Mouse (Mus musculus): ENCODE measurements around the gene Csnk2b. TPM values are rescaled to one million over a fixed set of nuclear protein-coding genes. Genes with fewer than 3 reads are reported as not detected.

Csnk2b gene
- polyA plus RNA-seq (2014; fragmentation: Illumina TruSeq; extraction: RNeasy Lipid Tissue Mini Kit (QIAGEN cat#74804); ENCODE audit: low read depth, low replicate concordance), result 234 TPM

DNA sequence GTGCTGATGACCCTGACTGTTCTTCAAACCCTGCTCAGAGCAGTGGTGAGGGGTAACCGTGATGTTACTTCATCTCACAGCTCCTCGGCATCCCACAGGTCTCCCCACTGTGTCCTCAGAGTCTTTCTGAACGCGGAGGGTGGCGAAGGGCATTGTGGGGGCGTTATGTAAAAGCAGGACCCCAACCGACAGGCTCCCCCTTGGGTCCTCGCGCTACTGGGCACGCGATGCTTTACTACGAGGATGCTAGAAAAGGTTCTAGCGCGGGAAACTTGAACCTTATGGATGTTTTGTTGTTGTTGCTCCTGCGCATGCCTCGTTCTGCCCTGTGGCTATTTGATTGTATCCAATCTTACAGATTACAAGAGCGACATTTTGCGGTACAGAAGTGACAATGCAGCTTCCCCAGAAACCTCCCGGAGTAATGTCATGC, at the start of gene Csnk2b:
Gene Csnk2b, minus strand, starts transcription at position 183 of the 433 bp plus-strand sequence.

DNA sequence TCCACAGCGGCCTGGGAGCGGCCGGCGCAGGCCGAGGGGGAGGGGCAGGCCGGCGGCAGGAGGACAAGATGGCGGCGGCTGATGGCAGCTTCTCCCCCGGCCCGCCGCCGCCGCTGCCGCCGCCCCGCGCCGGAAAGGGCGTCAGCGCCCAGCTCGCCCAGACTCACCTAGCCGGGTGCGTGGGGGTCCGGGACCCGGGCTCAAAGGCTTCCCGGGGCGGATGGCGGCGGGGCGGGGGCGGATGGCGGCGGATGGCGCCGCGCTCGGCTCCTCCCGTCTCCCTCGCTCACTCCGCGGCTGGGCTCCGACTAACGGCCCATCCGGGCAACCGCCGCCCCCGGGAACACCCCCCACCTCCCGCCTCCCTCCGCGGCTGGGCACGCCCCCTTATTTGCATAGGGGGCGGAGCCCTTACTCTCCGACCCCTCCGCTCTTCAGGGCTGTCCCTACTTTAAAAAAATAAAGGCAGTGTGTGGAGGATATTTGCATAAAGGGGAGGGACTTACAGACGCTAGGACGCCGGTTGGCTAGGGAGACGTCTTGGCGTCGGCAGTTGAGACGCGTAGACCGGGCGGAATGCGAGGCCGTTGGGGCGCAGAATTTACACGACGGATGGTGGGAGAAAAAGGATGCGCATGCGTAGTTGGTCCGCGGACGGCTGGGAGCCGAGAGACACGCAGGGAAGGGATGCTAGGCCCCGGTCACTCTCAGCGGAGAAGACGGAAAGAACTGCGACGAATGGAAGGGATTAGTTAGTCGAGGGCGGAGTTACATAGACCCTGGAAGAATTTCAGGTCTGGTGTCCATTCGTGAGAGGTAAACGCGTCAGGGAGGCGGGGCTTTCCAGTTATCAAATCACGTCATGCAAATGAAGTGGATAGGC, 43.0 kb upstream of the Csnk2b start, which contains the start of gene Prrc2a:
Gene Prrc2a, minus strand, starts transcription at position 330 of the 883 bp plus-strand sequence.

DNA sequence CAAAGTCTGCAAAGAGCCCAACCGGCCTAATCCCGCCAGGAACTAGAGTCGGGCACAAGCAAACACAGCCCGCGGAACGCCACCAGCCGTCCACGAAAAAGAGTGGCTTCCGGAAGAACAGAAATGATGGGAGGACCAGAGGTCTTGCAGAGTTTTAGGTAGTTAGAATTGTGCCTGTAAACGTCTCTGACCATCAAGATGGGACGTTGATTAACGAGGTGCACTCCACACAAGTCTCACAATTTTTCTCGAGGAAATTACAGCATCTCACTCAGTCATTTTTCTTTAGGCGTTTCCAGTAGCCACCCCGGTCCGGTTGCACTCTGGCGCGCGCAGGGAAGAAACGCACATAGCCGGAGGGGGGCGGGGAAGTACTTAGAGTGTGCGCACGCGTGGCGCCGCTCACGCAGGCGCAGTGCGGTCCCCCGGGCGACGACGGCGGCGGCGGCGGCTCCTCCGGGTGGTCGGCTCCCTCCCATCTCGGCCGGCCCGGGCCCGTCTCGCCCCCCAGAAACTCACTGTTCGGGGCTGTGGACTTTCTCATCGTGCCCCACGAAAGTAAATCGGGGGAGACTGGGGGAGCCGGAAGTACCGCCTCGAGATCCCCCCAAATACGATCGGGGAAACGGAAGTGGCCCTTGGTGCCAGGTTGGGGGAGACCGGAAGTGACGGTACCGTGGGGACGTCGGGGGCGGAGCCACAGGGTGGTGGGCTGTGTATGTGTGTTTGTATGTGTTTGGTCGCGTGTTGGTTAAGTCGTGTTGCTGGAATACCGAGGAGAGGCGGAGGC, 13.1 kb upstream of the Csnk2b start, which contains the start of gene Bag6:
Gene Bag6, plus strand, starts transcription at position 378 of the 790 bp plus-strand sequence.

DNA sequence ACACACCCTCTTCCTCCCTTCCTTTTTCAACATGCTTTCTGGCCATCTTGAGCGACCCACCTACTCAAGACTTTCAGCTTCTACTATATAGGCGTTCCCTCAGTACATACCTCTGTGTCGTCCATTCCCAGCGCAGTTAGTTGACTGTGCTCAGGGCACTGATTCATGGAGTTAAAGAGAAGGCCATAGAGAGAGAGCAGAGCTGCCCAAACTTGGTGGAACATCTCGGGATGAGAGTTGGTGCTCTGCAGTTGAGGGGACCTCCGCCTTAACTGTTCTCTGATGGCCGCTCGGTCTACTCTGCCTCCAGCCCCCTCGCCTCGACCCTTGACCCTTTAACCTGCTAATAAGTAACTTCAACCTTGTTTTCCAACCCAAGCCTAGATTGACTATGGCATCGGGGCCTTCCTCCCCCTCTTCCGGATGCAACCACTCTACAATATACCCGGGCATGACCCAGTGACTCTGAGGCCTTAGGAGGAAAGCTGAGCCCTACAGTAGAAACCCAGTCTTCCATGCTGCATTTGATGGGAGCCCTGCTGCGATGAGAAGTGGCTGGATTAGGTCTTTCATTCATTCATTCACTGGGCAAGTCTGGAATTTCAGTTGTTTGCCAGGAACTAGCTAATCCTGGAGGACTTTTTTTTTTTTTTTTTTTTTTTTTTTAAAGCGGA, 9.8 kb upstream of the Csnk2b start, which contains the start of gene Apom:
Gene Apom, minus strand, starts transcription at position 551 of the 674 bp plus-strand sequence.

DNA sequence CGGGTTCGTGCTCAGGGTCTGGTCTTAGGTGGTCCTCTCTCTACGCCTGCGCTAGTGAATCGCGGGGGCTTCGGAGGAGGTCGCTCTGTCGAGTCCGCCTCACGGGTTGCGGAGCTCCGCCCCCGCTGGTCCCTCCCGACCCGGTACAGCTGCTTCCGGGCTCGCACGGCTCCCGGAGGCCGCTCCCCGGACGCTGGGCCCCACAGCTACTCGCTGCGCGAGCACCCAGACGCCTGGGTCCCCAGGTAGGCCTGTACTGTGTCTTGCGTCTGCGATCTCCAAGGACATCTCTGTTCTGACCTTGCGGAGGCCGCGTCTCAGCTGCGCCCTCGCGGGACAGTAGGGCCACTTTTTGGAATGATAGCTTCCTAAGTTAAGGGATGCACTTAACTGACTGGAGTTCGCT, 4.4 kb upstream of the Csnk2b start, which contains the start of gene D17H6S53E:
Gene D17H6S53E, plus strand, starts transcription at position 168 of the 406 bp plus-strand sequence.

DNA sequence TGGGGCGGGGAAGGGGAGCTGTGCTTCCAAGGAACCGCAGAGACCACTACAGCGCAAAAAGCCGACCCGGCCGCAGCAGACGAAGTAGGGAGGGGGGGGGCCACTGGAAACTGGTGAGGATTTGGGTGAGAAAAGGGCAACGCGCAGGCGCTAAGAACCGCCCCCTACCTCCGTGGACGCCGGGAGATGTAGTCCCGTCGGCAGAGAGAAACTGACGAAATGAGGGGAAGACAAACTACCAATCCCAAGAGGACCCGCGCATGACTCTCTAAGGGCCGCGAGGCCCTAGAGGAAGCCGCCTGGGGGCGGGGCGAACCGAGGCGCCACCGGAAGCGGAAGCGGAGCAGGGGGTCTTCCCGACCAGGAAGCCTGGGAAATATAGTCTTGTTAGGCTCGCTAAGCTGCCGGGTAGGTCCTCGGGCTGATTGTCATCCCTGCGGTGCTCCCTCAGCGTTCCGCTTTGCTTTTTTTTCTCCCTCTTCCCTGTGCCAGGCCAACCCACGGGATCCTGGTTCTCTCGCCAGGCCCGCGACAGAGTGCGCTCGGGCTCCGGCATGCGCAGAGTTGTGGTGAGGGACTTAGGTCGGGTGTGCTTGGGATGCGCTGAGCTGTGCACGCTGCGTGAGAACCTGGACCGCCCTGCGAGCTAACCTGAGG, 582 bp downstream of the Csnk2b start, which contains the start of gene Gpank1:
Gene Gpank1, plus strand, starts transcription at position 313 of the 657 bp plus-strand sequence.

DNA sequence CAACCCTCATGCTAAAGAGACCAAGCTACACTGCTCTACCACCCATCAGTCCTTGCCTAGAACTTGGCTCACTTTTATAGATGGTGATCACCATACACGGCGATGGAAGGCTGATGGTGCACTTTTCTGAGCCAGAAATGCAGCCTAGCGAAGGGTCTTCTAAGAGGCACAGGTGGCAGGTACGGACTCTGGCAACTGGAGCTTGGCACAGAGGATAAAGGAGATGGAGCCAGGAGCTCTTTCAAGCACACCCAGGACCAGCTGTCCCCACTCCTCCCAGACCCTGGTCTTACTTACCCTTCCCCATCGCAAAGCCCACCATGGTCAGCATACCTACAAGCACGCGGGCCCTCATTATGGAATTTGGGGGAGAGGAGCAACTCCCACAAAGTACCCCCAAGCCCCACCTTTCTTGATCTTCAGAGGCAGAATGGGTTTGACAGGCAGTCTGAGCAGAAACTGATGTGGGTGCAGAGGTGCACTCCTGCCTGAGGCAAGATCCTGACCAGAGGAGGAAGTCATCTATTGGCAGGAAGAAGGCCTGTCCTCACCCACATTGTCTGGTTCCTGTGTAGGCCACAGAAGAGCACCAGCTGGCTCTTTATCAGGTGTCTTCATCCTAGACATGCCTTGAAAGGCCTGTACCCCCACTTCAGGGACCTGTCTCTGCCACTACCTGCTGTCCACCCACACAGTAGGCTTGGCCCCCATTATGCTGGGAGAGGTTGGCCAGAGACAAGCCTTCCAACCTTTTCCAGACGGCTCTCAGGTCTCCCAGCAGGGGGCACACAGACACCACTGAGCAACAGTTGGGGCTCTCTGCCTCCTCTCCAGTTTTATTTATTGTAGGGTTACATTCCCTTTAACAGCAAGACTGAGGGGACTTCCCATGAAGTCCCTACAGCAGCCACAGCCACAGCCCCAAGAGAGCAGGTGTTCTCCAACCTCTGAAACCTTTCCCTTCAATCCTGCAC, 6.5 kb downstream of the Csnk2b start, which contains the start of gene Ly6g5b:
Gene Ly6g5b, minus strand, starts transcription at position 383 of the 974 bp plus-strand sequence.

DNA sequence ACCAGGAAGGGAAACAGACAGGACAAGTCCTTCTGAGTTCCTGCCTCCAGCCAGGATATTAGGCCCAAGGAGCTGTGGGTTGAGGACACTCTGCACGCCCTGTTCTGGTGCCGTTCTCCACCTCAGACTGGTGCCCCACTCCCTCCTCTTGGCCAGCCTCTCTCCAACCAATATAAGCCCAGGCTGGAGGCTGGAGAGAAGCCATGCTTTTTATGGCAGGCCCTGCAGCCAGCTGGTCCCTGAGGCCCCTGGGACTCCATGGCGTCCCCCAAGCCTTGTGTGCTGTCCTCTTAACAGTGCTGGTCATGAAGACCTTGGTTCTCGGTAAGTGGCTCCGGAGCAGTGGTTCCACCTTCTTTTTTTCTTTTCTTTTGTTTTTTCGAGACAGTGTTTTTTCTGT, 13.8 kb downstream of the Csnk2b start, which contains the start of gene Ly6g5c:
Gene Ly6g5c, plus strand, starts transcription at position 183 of the 400 bp plus-strand sequence.

DNA sequence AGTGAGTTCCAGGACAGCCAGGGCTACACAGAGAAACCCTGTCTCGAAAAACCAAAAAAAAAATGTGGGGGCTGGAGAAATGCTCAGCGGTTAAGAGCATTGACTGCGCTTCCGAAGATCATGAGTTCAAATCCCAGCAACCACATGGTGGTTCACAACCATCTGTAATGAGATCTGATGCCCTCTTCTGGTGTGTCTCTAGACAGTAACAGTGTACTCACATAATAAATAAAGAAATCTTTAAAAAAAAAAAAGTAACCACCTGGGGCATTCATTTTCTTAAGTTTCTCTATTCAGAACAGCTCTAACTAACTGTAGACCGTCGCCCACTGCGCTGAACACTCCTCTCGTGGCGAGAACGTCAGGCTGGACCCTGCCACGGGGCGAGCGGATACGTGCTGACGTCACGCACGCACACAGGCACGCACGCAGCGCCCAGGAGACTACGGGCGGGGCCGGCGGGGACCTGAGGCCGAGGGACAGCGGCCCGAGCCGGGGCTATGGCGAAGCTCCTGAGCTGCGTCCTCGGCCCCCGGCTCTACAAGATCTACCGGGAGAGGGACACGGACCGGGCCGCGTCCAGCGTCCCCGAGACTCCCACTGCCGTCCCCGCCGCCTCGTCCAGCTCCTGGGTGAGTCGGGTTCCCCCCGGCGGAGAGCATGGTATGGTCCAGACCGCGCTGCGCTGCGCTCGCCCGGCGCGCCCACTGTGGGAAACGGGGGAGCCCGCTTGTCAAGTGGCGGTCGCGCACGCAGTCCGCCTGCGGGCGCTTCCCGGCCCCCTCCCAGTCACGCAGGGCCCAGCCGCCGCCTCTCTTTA, 32.8 kb downstream of the Csnk2b start, which contains the start of gene Abhd16a:
Gene Abhd16a, plus strand, starts transcription at position 439 of the 820 bp plus-strand sequence.

DNA sequence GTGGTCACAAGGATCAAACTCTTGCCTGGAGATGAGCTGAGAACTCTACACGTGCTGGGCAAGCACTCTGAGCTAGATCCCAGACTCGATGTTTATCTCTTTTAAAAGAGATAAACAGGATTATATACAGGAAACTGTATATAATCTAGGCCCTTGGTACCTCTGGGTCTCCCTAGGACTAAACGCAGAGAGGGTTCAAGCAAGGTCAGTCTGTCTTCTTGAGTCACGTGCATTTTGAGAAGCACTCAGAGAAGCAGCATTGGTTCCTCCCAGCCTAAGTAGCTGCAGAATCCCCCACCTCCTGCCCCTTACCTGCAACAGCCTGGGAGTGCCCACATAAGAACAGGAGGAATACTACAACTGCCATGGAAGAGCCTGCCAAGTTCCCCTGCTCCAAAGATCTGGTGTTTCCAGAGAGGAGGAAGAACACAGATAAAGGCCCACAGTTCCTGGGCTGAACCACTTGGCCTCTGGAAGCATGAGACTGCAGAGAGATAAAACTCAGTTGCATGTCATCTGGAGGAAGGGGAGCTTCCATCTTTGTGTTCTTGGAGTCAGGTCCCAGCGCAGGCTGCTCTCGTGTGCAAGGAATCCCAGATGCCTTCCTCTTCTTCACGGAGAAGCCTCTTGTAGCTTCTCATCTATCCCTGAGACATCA, 36.5 kb downstream of the Csnk2b start, which contains the start of gene Ly6g6f:
Gene Ly6g6f, minus strand, starts transcription at position 403 of the 658 bp plus-strand sequence.

DNA sequence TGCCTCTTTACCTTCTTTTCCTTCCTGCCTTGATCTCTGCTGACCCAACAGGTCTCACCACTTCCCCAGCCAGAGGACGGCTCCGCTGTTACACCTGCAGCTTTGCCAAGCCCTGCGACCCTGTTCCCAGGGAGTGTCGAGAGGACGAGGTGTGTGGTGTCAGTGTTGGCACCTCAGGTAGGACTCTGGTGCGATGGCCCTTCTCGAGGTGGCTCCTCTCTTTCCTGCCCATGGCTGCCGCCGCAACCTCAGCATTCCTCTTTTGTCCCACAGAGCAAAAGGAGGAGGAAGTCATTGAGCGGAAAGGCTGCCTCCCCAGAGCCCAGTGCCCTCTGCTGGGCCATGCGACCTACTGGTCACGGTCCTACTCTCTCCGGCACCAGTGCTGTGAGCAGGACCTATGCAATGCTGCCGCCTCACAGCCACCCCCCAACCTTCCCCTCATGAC, 44.0 kb downstream of the Csnk2b start, which contains the start of gene Ly6g6d:
Gene Ly6g6d, minus strand, starts transcription at position 280 of the 448 bp plus-strand sequence.

DNA sequence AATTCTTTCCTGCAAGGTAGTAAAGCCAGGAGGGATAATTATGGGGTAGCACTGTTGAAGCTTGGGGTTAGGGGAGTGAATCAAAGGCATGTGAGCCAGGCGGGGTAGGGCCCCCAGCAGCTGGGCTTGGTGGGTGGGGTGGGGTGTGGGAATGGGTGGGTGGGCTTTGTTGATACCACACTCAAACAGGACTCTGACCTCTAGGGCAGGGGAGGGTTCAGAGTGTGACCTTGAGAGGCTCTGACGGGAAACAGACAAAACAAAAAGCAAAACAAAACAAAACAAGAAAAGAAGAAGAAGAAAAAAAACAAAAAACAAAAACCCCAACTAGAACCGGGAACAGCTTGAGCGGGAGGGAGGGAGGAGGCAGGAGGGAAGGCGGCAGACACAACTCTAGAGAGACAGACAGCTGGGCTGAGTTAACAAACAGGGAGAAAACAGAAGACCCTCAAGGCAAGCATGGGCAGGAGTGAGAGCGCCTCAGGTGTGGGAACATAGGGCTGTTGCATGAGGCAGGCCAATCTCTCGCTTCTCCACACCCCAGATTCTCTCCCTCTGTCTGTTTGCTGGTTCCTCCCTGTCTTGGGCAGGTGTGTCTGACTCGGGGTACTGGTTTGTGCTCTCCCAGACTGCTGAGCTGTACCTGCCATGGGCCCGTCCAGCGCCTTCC, 45.2 kb downstream of the Csnk2b start, which contains the start of gene Ly6g6e:
Gene Ly6g6e, plus strand, starts transcription at position 396 of the 670 bp plus-strand sequence.

Other genes starting within 250 kb of the Csnk2b start
- 14.4 TPM for gene Zbtb12, start 242.6 kb downstream of the Csnk2b start, polyA plus RNA-seq (2014; fragmentation: Illumina TruSeq; extraction: RNeasy Lipid Tissue Mini Kit (QIAGEN cat#74804); ENCODE audit: low read depth, low replicate concordance)
- not detected for gene Gm20547, start 240.0 kb downstream of the Csnk2b start, polyA plus RNA-seq (2014; fragmentation: Illumina TruSeq; extraction: RNeasy Lipid Tissue Mini Kit (QIAGEN cat#74804); ENCODE audit: low read depth, low replicate concordance)
- gene C2, start 223.8 kb downstream of the Csnk2b start, polyA plus RNA-seq (2014; fragmentation: Illumina TruSeq; extraction: RNeasy Lipid Tissue Mini Kit (QIAGEN cat#74804); ENCODE audit: low read depth, low replicate concordance), result 104 TPM
- gene Ehmt2, start 223.6 kb downstream of the Csnk2b start, polyA plus RNA-seq (2014; fragmentation: Illumina TruSeq; extraction: RNeasy Lipid Tissue Mini Kit (QIAGEN cat#74804); ENCODE audit: low read depth, low replicate concordance), result 113 TPM
- 39.3 TPM for gene Slc44a4, start 207.6 kb downstream of the Csnk2b start, polyA plus RNA-seq (2014; fragmentation: Illumina TruSeq; extraction: RNeasy Lipid Tissue Mini Kit (QIAGEN cat#74804); ENCODE audit: low read depth, low replicate concordance)
- 81.9 TPM for gene Neu1, start 190.8 kb downstream of the Csnk2b start, polyA plus RNA-seq (2014; fragmentation: Illumina TruSeq; extraction: RNeasy Lipid Tissue Mini Kit (QIAGEN cat#74804); ENCODE audit: low read depth, low replicate concordance)
- gene Hspa1b, start 162.8 kb downstream of the Csnk2b start, polyA plus RNA-seq (2014; fragmentation: Illumina TruSeq; extraction: RNeasy Lipid Tissue Mini Kit (QIAGEN cat#74804); ENCODE audit: low read depth, low replicate concordance), result 47.9 TPM
- not detected for gene Gm20481, start 152.1 kb downstream of the Csnk2b start, polyA plus RNA-seq (2014; fragmentation: Illumina TruSeq; extraction: RNeasy Lipid Tissue Mini Kit (QIAGEN cat#74804); ENCODE audit: low read depth, low replicate concordance)
- gene Hspa1a, start 149.9 kb downstream of the Csnk2b start, polyA plus RNA-seq (2014; fragmentation: Illumina TruSeq; extraction: RNeasy Lipid Tissue Mini Kit (QIAGEN cat#74804); ENCODE audit: low read depth, low replicate concordance), result 24.3 TPM
- 12.0 TPM for gene Hspa1l, start 149.3 kb downstream of the Csnk2b start, polyA plus RNA-seq (2014; fragmentation: Illumina TruSeq; extraction: RNeasy Lipid Tissue Mini Kit (QIAGEN cat#74804); ENCODE audit: low read depth, low replicate concordance)
- gene Lsm2, start 140.2 kb downstream of the Csnk2b start, polyA plus RNA-seq (2014; fragmentation: Illumina TruSeq; extraction: RNeasy Lipid Tissue Mini Kit (QIAGEN cat#74804); ENCODE audit: low read depth, low replicate concordance), result 23.4 TPM
- 62.8 TPM for gene Vars, start 121.1 kb downstream of the Csnk2b start, polyA plus RNA-seq (2014; fragmentation: Illumina TruSeq; extraction: RNeasy Lipid Tissue Mini Kit (QIAGEN cat#74804); ENCODE audit: low read depth, low replicate concordance)
- 0.96 TPM for gene Vwa7, start 105.5 kb downstream of the Csnk2b start, polyA plus RNA-seq (2014; fragmentation: Illumina TruSeq; extraction: RNeasy Lipid Tissue Mini Kit (QIAGEN cat#74804); ENCODE audit: low read depth, low replicate concordance)
- 2.9 TPM for gene Sapcd1, start 94.0 kb downstream of the Csnk2b start, polyA plus RNA-seq (2014; fragmentation: Illumina TruSeq; extraction: RNeasy Lipid Tissue Mini Kit (QIAGEN cat#74804); ENCODE audit: low read depth, low replicate concordance)
- gene Msh5, start 75.3 kb downstream of the Csnk2b start, polyA plus RNA-seq (2014; fragmentation: Illumina TruSeq; extraction: RNeasy Lipid Tissue Mini Kit (QIAGEN cat#74804); ENCODE audit: low read depth, low replicate concordance), result 4.2 TPM
- 127 TPM for gene Clic1, start 72.1 kb downstream of the Csnk2b start, polyA plus RNA-seq (2014; fragmentation: Illumina TruSeq; extraction: RNeasy Lipid Tissue Mini Kit (QIAGEN cat#74804); ENCODE audit: low read depth, low replicate concordance)
- 43.7 TPM for gene Ddah2, start 63.0 kb downstream of the Csnk2b start, polyA plus RNA-seq (2014; fragmentation: Illumina TruSeq; extraction: RNeasy Lipid Tissue Mini Kit (QIAGEN cat#74804); ENCODE audit: low read depth, low replicate concordance)
- 2.2 TPM for gene Ly6g6c, start 56.7 kb downstream of the Csnk2b start, polyA plus RNA-seq (2014; fragmentation: Illumina TruSeq; extraction: RNeasy Lipid Tissue Mini Kit (QIAGEN cat#74804); ENCODE audit: low read depth, low replicate concordance)
- gene Mpig6b, start 55.9 kb downstream of the Csnk2b start, polyA plus RNA-seq (2014; fragmentation: Illumina TruSeq; extraction: RNeasy Lipid Tissue Mini Kit (QIAGEN cat#74804); ENCODE audit: low read depth, low replicate concordance), result 2.4 TPM
- 8.2 TPM for gene Ly6g6e, start 45.2 kb downstream of the Csnk2b start, polyA plus RNA-seq (2014; fragmentation: Illumina TruSeq; extraction: RNeasy Lipid Tissue Mini Kit (QIAGEN cat#74804); ENCODE audit: low read depth, low replicate concordance)
- gene Ly6g6d, start 44.0 kb downstream of the Csnk2b start, polyA plus RNA-seq (2014; fragmentation: Illumina TruSeq; extraction: RNeasy Lipid Tissue Mini Kit (QIAGEN cat#74804); ENCODE audit: low read depth, low replicate concordance), result 14.6 TPM
- gene Ly6g6f, start 36.4 kb downstream of the Csnk2b start, polyA plus RNA-seq (2014; fragmentation: Illumina TruSeq; extraction: RNeasy Lipid Tissue Mini Kit (QIAGEN cat#74804); ENCODE audit: low read depth, low replicate concordance), result not detected
- gene Abhd16a, start 32.8 kb downstream of the Csnk2b start, polyA plus RNA-seq (2014; fragmentation: Illumina TruSeq; extraction: RNeasy Lipid Tissue Mini Kit (QIAGEN cat#74804); ENCODE audit: low read depth, low replicate concordance), result 106 TPM
- 1,353 TPM for gene Ly6g5c, start 13.8 kb downstream of the Csnk2b start, polyA plus RNA-seq (2014; fragmentation: Illumina TruSeq; extraction: RNeasy Lipid Tissue Mini Kit (QIAGEN cat#74804); ENCODE audit: low read depth, low replicate concordance)
- 1,252 TPM for gene Ly6g5b, start 6.6 kb downstream of the Csnk2b start, polyA plus RNA-seq (2014; fragmentation: Illumina TruSeq; extraction: RNeasy Lipid Tissue Mini Kit (QIAGEN cat#74804); ENCODE audit: low read depth, low replicate concordance)
- 14.5 TPM for gene Gpank1, start 598 bp downstream of the Csnk2b start, polyA plus RNA-seq (2014; fragmentation: Illumina TruSeq; extraction: RNeasy Lipid Tissue Mini Kit (QIAGEN cat#74804); ENCODE audit: low read depth, low replicate concordance)
- gene D17H6S53E, start 4.3 kb upstream of the Csnk2b start, polyA plus RNA-seq (2014; fragmentation: Illumina TruSeq; extraction: RNeasy Lipid Tissue Mini Kit (QIAGEN cat#74804); ENCODE audit: low read depth, low replicate concordance), result 15.2 TPM
- not detected for gene Apom, start 10.0 kb upstream of the Csnk2b start, polyA plus RNA-seq (2014; fragmentation: Illumina TruSeq; extraction: RNeasy Lipid Tissue Mini Kit (QIAGEN cat#74804); ENCODE audit: low read depth, low replicate concordance)
- gene Bag6, start 13.1 kb upstream of the Csnk2b start, polyA plus RNA-seq (2014; fragmentation: Illumina TruSeq; extraction: RNeasy Lipid Tissue Mini Kit (QIAGEN cat#74804); ENCODE audit: low read depth, low replicate concordance), result 130 TPM
- 229 TPM for gene Prrc2a, start 42.8 kb upstream of the Csnk2b start, polyA plus RNA-seq (2014; fragmentation: Illumina TruSeq; extraction: RNeasy Lipid Tissue Mini Kit (QIAGEN cat#74804); ENCODE audit: low read depth, low replicate concordance)
- gene Aif1, start 54.0 kb upstream of the Csnk2b start, polyA plus RNA-seq (2014; fragmentation: Illumina TruSeq; extraction: RNeasy Lipid Tissue Mini Kit (QIAGEN cat#74804); ENCODE audit: low read depth, low replicate concordance), result 21.1 TPM
- 11.5 TPM for gene Lst1, start 66.4 kb upstream of the Csnk2b start, polyA plus RNA-seq (2014; fragmentation: Illumina TruSeq; extraction: RNeasy Lipid Tissue Mini Kit (QIAGEN cat#74804); ENCODE audit: low read depth, low replicate concordance)
- 1.9 TPM for gene Ltb, start 72.4 kb upstream of the Csnk2b start, polyA plus RNA-seq (2014; fragmentation: Illumina TruSeq; extraction: RNeasy Lipid Tissue Mini Kit (QIAGEN cat#74804); ENCODE audit: low read depth, low replicate concordance)
- 0.61 TPM for gene Tnf, start 80.0 kb upstream of the Csnk2b start, polyA plus RNA-seq (2014; fragmentation: Illumina TruSeq; extraction: RNeasy Lipid Tissue Mini Kit (QIAGEN cat#74804); ENCODE audit: low read depth, low replicate concordance)
- gene Lta, start 83.3 kb upstream of the Csnk2b start, polyA plus RNA-seq (2014; fragmentation: Illumina TruSeq; extraction: RNeasy Lipid Tissue Mini Kit (QIAGEN cat#74804); ENCODE audit: low read depth, low replicate concordance), result not detected
- 1.2 TPM for gene Gm16181, start 98.8 kb upstream of the Csnk2b start, polyA plus RNA-seq (2014; fragmentation: Illumina TruSeq; extraction: RNeasy Lipid Tissue Mini Kit (QIAGEN cat#74804); ENCODE audit: low read depth, low replicate concordance)
- gene Atp6v1g2, start 111.6 kb upstream of the Csnk2b start, polyA plus RNA-seq (2014; fragmentation: Illumina TruSeq; extraction: RNeasy Lipid Tissue Mini Kit (QIAGEN cat#74804); ENCODE audit: low read depth, low replicate concordance), result 22.6 TPM
- 16.9 TPM for gene Nfkbil1, start 113.7 kb upstream of the Csnk2b start, polyA plus RNA-seq (2014; fragmentation: Illumina TruSeq; extraction: RNeasy Lipid Tissue Mini Kit (QIAGEN cat#74804); ENCODE audit: low read depth, low replicate concordance)
- 177 TPM for gene Ddx39b, start 119.7 kb upstream of the Csnk2b start, polyA plus RNA-seq (2014; fragmentation: Illumina TruSeq; extraction: RNeasy Lipid Tissue Mini Kit (QIAGEN cat#74804); ENCODE audit: low read depth, low replicate concordance)
- gene H2-D1, start 140.7 kb upstream of the Csnk2b start, polyA plus RNA-seq (2014; fragmentation: Illumina TruSeq; extraction: RNeasy Lipid Tissue Mini Kit (QIAGEN cat#74804); ENCODE audit: low read depth, low replicate concordance), result 739 TPM
- gene H2-Q1, start 198.4 kb upstream of the Csnk2b start, polyA plus RNA-seq (2014; fragmentation: Illumina TruSeq; extraction: RNeasy Lipid Tissue Mini Kit (QIAGEN cat#74804); ENCODE audit: low read depth, low replicate concordance), result not detected
- 3.6 TPM for gene H2-Q2, start 220.2 kb upstream of the Csnk2b start, polyA plus RNA-seq (2014; fragmentation: Illumina TruSeq; extraction: RNeasy Lipid Tissue Mini Kit (QIAGEN cat#74804); ENCODE audit: low read depth, low replicate concordance)

Measured in adipose tissue, adult 10 weeks (tissue).